Mouse (Mus musculus) small intestine, adult 2 months (tissue): ENCODE data around the gene Pip4k2b.

Source experiments
- CTCF ChIP-seq: fragments of 200-500 bp; IDR thresholded peaks from 2 replicates; pipeline ENCODE4 v1.5.1; 2012; ENCODE audit warnings: low read depth, mild to moderate bottlenecking, control low read depth, inconsistent platforms, low read length, moderate library complexity, mixed read lengths; ENCODE audit not compliant: insufficient replicate concordance, insufficient read length; ENCODE audit errors: extremely low read depth
- POLR2A ChIP-seq: fragments of 200-500 bp; IDR thresholded peaks from 2 replicates; pipeline ENCODE4 v1.6.1; 2012; ENCODE audit warnings: low read depth, mild to moderate bottlenecking, control low read depth, inconsistent platforms, low read length, moderate library complexity

DNA sequence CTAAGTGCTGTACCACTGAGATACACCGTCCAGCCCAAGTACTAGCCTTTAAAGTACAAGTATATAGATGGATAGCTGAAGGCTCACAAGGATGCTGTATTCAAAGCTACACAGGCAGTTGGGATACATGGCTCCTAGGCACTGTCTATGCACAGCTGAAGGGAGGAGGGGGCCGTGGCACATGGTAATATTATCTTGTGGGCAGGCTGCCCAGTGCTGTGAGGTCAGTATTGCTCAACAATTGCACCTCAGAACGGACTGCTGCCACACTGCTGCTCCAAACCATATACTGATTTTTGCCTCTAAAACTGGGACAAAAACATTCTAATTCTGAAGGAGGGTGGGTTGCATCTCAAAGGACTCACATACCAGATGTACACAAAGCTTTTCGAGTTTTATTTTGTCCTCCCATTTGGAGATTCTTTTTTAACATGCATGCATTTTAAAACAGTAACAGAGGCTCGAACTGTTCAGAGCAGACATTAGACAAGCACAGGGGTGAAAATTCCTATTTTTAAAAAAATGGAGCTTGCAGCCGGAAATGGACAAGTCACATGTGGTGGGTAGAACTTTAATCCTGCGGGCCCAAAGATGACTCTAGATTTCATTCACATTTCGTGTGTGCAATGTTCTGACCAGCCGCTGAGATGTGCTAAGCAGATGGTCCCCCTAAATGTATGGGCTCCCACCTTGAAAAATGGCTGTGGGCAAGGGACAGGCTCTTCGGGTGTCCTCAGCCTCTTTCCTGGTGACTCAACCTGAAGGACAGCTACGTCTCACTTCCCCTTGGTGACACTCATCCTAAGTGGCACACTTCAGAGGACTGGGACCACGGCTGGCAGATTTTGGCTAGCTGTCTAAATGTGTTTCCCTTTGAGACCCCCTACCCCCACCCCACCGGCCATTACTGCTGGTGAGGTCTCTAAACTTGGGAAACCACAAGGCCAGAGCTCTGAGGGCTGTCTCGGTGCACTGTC lies 29.4 kb downstream of the Pip4k2b start:
- TF ChIP-seq CTCF (no peak), POLR2A (no peak)
